Mouse (Mus musculus) limb, embryonic 14.5 days (tissue): ENCODE data around the gene a. TPM values are rescaled to one million over a fixed set of nuclear protein-coding genes. Genes with fewer than 3 reads are reported as not detected.

Experiments
- ATAC-seq: fragments of 200-750 bp; cut with Nextera tagmentation; 2 replicates; pipeline ENCODE4 v1.8.0; 2017; ENCODE audit warnings: low read depth, moderate number of reproducible peaks, moderate TSS enrichment; ENCODE audit not compliant: low FRiP score
- DNase-seq: peaks from one replicate; pipeline ENCODE4 v3.0.0-alpha.2; 2015; ENCODE audit warnings: low spot score
- H3K27ac ChIP-seq: fragments of 300-500 bp; sonication (generic); replicated peaks from 2 replicates; pipeline ENCODE4 v1.5.1; 2014; ENCODE audit warnings: low read depth, mild to moderate bottlenecking, low read length, moderate library complexity, mixed read lengths
- H3K27me3 ChIP-seq: fragments of 300-500 bp; sonication (generic); 2 replicates; pipeline ENCODE4 v1.6.1; 2014; ENCODE audit warnings: low read length, mixed read lengths; ENCODE audit not compliant: control insufficient read depth, insufficient read depth
- H3K36me3 ChIP-seq: fragments of 300-500 bp; sonication (generic); 2 replicates; pipeline ENCODE4 v1.6.1; 2014; ENCODE audit warnings: mild to moderate bottlenecking, low read length, moderate library complexity, mixed read lengths; ENCODE audit not compliant: control insufficient read depth, insufficient read depth
- H3K4me1 ChIP-seq: fragments of 300-500 bp; sonication (generic); 2 replicates; pipeline ENCODE4 v1.6.1; 2014; ENCODE audit warnings: antibody characterized with exemption, low read length, mixed read lengths; ENCODE audit not compliant: control insufficient read depth, insufficient read depth
- H3K4me2 ChIP-seq: fragments of 300-500 bp; sonication (generic); replicated peaks from 2 replicates; pipeline ENCODE4 v1.6.1; 2014; ENCODE audit warnings: low read depth, mild to moderate bottlenecking, low read length, moderate library complexity; ENCODE audit not compliant: severe bottlenecking
- H3K4me3 ChIP-seq: fragments of 300-500 bp; sonication (generic); replicated peaks from 2 replicates; pipeline ENCODE4 v1.5.1; 2014; ENCODE audit warnings: low read length
- H3K9ac ChIP-seq: fragments of 300-500 bp; sonication (generic); 2 replicates; pipeline ENCODE4 v1.6.1; 2014; ENCODE audit warnings: mild to moderate bottlenecking, low read depth, low read length, moderate library complexity; ENCODE audit not compliant: severe bottlenecking
- H3K9me3 ChIP-seq: fragments of 300-500 bp; sonication (generic); 2 replicates; pipeline ENCODE4 v1.6.1; 2016; ENCODE audit warnings: low read length; ENCODE audit not compliant: control insufficient read depth
- POLR2A ChIP-seq: fragments of 200-500 bp; IDR thresholded peaks from 2 replicates; pipeline ENCODE4 v1.8.0; 2012; ENCODE audit warnings: inconsistent platforms, mild to moderate bottlenecking, moderate library complexity, borderline replicate concordance; ENCODE audit not compliant: insufficient read depth, insufficient read length; ENCODE audit errors: extremely low read depth
- WGBS: fragments of 180-500 bp; shearing (Covaris S2); extraction: QIAGEN DNeasy Blood & Tissue Kit; methylation state at CpG from one replicate; pipeline ENCODE4 v1.1.7; 2014; 5-methylcytosine and 5-hydroxymethylcytosine counted together
- polyA plus RNA-seq, 2 experiments: library from polyadenylated mRNA; depleted of rRNA in 1 of 2; stranded (reverse) in 1 of 2; unstranded in 1 of 2; fragments of >200 nt; fragmentation: Nextera tagmentation in 1 of 2; extraction: Ambion mirVana in 1 of 2; gene quantifications; 2 replicates each; pipeline versions ENCODE4 v1.2.1 to v1.2.3; 2012 to 2014

The a gene
- polyA plus RNA-seq, 2 experiments, result 19.9 to 54.5 TPM

DNA sequence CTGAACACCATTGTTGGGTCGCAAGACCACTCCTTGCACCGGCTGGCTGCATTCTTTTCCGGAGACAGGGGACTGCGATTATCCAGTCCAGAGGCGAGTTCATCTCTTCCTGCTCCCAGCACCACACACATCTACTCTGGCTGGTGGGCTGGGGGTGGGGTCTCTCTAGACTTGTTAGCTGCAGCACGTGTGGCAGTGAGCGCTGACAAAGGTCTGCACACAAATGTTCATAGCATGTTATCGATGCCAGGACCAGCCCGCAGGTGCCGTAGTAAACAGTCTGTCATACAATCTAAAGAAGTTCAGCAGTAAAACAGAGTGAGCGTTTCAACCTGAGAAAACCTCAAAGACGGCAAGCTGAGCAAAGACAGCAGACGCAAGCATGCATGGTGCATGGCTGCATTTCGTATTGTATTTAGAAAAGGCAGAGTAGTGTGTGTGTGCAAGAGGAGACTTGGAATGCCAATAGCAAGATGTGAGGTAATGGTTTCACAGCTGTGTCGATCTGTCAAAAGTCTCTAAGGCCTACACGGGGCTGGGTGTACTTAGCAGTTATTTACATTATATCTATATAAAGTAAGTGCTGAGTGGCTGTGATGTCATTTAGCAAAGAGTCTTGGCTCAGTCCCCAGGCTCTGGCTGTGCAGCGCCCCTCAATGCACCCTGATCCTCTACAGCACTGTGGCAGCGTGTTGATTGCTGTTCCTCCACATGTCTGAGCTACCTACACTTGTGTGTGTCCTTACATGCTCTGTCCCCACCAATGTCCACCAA is 180.9 kb downstream of the a start:
- H3K36me3 ChIP-seq, result no peaks in the 10 kb centered on the region
- peak overlapping the region; percentile 3; the same call in 1 of the 2 replicates for H3K4me3 ChIP-seq
- no peak for TF ChIP-seq POLR2A
- no peak overlapping the region for H3K9ac ChIP-seq
- no peaks in the 10 kb centered on the region for H3K9me3 ChIP-seq
- DNase-seq (peak; percentile 76), ATAC-seq (peak; percentile 81)
- peak overlapping the region; percentile 31 for H3K4me2 ChIP-seq
- 16% methylated on average over 18 of the region's 18 CpGs for WGBS
- H3K27ac ChIP-seq, result 0 out of 2 replicates have a peak overlapping the region, but pooled peaks have one; percentile 6
- peaks cover 10% of the 10 kb centered on the region for H3K4me1 ChIP-seq
- no peaks in the 10 kb centered on the region for H3K27me3 ChIP-seq

DNA sequence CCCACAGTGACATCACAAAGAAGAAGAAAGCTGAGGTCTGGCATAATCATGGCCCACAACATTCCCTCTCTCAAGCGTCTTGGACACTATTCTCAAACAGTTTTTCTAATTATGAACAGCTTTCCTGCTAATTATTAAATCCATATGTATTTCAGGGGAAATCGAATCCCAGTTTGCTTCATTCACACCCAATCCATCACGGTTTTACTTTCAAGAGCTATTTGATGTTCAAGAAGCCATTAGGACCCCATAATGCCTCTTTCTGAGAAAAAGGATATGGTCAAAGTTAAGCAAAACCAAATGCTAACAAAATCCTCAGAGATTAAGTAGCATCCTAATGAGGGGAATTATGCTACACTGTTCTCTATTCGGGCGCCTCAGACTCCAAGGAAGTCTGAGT is 181.8 kb downstream of the a start:
- no peak overlapping the region for H3K9ac ChIP-seq
- no peak overlapping the region for H3K27ac ChIP-seq
- DNase-seq, result peak; percentile 22
- no peaks in the 10 kb centered on the region for H3K9me3 ChIP-seq
- TF ChIP-seq POLR2A, result no peak
- H3K36me3 ChIP-seq, result no peaks in the 10 kb centered on the region
- 26% methylated on average over 5 of the region's 5 CpGs for WGBS
- no peak for ATAC-seq
- no peak overlapping the region for H3K4me2 ChIP-seq
- peaks cover 10% of the 10 kb centered on the region for H3K4me1 ChIP-seq
- no peaks in the 10 kb centered on the region for H3K27me3 ChIP-seq
- H3K4me3 ChIP-seq, result no peak overlapping the region

DNA sequence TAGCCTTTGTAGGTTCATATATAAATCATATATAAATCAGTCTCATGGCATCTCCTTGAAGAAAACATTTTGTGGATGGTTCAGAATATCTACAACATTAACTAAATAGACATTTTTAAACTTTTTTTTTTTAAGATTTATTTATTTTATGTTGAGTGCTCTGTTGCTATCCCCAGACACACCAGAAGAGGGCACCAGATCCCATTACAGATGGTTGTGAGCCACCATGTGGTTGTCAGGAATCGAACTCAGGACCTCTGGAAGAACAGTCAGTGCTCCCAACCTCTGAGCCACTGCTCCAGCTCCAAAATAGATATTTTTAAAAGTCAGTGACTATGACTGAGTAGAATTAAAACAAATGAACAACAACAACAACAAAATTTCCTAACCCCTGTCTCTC is 195.4 kb downstream of the a start:
- Histone ChIP-seq H3K4me1 (no peaks in the 10 kb centered on the region), H3K27me3 (no peaks in the 10 kb centered on the region), H3K4me3 (no peak overlapping the region), H3K36me3 (no peaks in the 10 kb centered on the region), H3K9me3 (no peaks in the 10 kb centered on the region), H3K27ac (no peak overlapping the region), H3K4me2 (no peak overlapping the region), H3K9ac (no peak overlapping the region)
- no peak for ATAC-seq
- WGBS, result 68% methylated on average over 1 of the region's 1 CpGs
- no peak for TF ChIP-seq POLR2A
- no peak for DNase-seq

DNA sequence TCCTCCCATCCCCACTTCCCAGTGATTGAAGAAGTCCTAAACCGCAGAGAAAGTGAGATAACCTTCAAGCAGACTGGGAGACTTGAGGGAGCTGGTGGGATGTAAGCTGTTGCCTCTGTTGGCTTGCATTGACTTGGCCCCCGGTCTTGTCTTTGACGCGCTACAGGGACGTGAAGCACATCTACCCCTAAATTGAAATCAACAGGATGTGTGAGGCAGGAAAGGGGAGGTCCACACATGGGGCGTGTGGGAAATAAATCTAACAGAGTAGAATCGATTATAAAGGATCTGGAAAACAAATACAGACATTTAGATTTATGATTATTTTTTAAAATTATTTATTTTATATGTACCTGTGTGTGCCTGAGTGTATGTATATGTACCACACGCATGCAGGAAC is 200.2 kb downstream of the a start:
- WGBS, result 84% methylated on average over 8 of the region's 8 CpGs
- Histone ChIP-seq H3K36me3 (no peaks in the 10 kb centered on the region), H3K27ac (no peak overlapping the region), H3K4me2 (no peak overlapping the region), H3K9me3 (no peaks in the 10 kb centered on the region), H3K27me3 (no peaks in the 10 kb centered on the region), H3K4me3 (no peak overlapping the region), H3K9ac (no peak overlapping the region), H3K4me1 (no peaks in the 10 kb centered on the region)
- ATAC-seq (no peak), DNase-seq (no peak)
- TF ChIP-seq POLR2A, result no peak

DNA sequence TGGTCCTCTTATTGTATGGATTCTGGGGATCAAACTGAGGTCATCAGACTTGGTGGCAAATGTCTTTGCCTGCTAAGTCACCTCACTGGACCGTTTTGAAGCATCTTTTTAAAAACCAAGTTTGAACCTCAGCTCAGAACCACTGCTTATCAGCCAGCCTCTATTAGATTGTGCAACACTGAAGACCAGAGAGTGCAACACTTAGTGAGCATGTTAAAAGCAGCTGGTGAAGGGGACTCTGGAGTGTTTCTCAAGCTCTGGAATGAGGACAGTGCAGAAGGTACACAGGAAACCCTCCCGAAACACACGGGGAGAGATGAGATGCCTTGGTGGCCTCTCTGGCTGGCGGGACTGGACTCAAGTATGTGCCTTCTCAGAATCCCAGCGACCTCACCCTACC is 200.9 kb downstream of the a start:
- no peaks in the 10 kb centered on the region for H3K27me3 ChIP-seq
- no peak overlapping the region for H3K4me3 ChIP-seq
- no peaks in the 10 kb centered on the region for H3K4me1 ChIP-seq
- DNase-seq (no peak), ATAC-seq (no peak)
- no peak for TF ChIP-seq POLR2A
- WGBS, result 88% methylated on average over 5 of the region's 5 CpGs
- H3K4me2 ChIP-seq, result no peak overlapping the region
- H3K9ac ChIP-seq, result no peak overlapping the region
- no peaks in the 10 kb centered on the region for H3K9me3 ChIP-seq
- no peaks in the 10 kb centered on the region for H3K36me3 ChIP-seq
- H3K27ac ChIP-seq, result no peak overlapping the region
